Mouse (Mus musculus) cortical plate, adult 2 months (tissue): ENCODE measurements around the gene Tle4.

Experiments
- CTCF ChIP-seq: fragments of 200-500 bp; IDR thresholded peaks from 2 replicates; pipeline ENCODE4 v1.5.1; 2011; ENCODE audit warnings: mild to moderate bottlenecking, control low read depth, low read length; ENCODE audit not compliant: insufficient read depth; ENCODE audit errors: extremely low read depth
- POLR2A ChIP-seq: fragments of 200-500 bp; IDR thresholded peaks from 2 replicates; pipeline ENCODE4 v1.6.1; 2011; ENCODE audit warnings: mild to moderate bottlenecking, low read length, control low read depth; ENCODE audit not compliant: insufficient read depth; ENCODE audit errors: extremely low read depth

- TF ChIP-seq CTCF (no peak), POLR2A (no peak)
Observed at GRCm38 (mm10) chr19:14520098-14520802, 77.6 kb downstream of the Tle4 start.
